In genomic region chr19:59114152-59114551, GRCm38 (mm10) we compare ENCODE assay signal across 14 mouse cellular contexts. TPM values are rescaled to one million over a fixed set of nuclear protein-coding genes. Genes with fewer than 3 reads are reported as not detected.
DNase-seq lines count a peak whose midpoint lies in the region; ATAC-seq lines count a peak whose summit lies in the region.
"Had no signal": no experiment of that assay in that cellular context is flagged by ENCODE, and none has a peak within 500 bp of the region (broad histone marks: within the 10 kb centered on the region; RNA-seq: fewer than 3 reads in every experiment).

No protein-coding gene starts in this region.

- H3K9ac ChIP-seq in hindbrain, embryonic 13.5 days = no peak overlapping the region
- H3K9ac ChIP-seq in intestine, embryonic 16.5 days (ENCODE audit: low read depth, low read length) = no peak overlapping the region
- H3K9ac ChIP-seq in hindbrain, embryonic 16.5 days (ENCODE audit: low read depth, low read length) = no peak overlapping the region
- H3K9ac ChIP-seq: limb, embryonic 15.5 days had no signal

- 79% methylated on average over 4 of the region's 4 CpGs for WGBS in hindbrain, embryonic 10.5 days
- WGBS in hindbrain, embryonic 13.5 days = 85% methylated on average over 4 of the region's 4 CpGs
- WGBS in intestine, embryonic 16.5 days = 45% methylated on average over 4 of the region's 4 CpGs
- 79% methylated on average over 4 of the region's 4 CpGs for WGBS in hindbrain, embryonic 16.5 days

- no peak overlapping the region for H3K4me2 ChIP-seq in hindbrain, embryonic 13.5 days
- H3K4me2 ChIP-seq in intestine, embryonic 16.5 days (ENCODE audit: low read depth, low read length) = peak overlapping the region; percentile 50
- H3K4me2 ChIP-seq in hindbrain, embryonic 16.5 days (ENCODE audit: low read length) = no peak overlapping the region
- H3K4me2 ChIP-seq: limb, embryonic 15.5 days had no signal

- H3K27me3 ChIP-seq in hindbrain, embryonic 10.5 days (ENCODE audit: insufficient read depth, poor library complexity, severe bottlenecking) = no peaks in the 10 kb centered on the region
- H3K27me3 ChIP-seq in hindbrain, embryonic 13.5 days = 0 out of 2 replicates have a peak, but pooled peaks cover 3% of the 10 kb centered on the region
- no peaks in the 10 kb centered on the region for H3K27me3 ChIP-seq in intestine, embryonic 16.5 days (replicated peaks; ENCODE audit: control insufficient read depth, insufficient read depth, low read length)
- no peaks in the 10 kb centered on the region for H3K27me3 ChIP-seq in hindbrain, embryonic 16.5 days (replicated peaks; ENCODE audit: control insufficient read depth, insufficient read depth, low read length)
- H3K27me3 ChIP-seq: limb, embryonic 15.5 days had no signal

- H3K4me3 ChIP-seq in hindbrain, embryonic 10.5 days = no peak overlapping the region
- H3K4me3 ChIP-seq in hindbrain, embryonic 13.5 days = no peak overlapping the region
- peak overlapping the region; percentile 30; the same call in 1 of the 2 replicates for H3K4me3 ChIP-seq in intestine, embryonic 16.5 days (ENCODE audit: low read length)
- H3K4me3 ChIP-seq in hindbrain, embryonic 16.5 days (ENCODE audit: low read length) = no peak overlapping the region
- H3K4me3 ChIP-seq: limb, embryonic 15.5 days had no signal

- no peak overlapping the region for H3K27ac ChIP-seq in hindbrain, embryonic 10.5 days
- H3K27ac ChIP-seq in hindbrain, embryonic 13.5 days = no peak overlapping the region
- no peak overlapping the region for H3K27ac ChIP-seq in intestine, embryonic 16.5 days (ENCODE audit: low read length)
- H3K27ac ChIP-seq in hindbrain, embryonic 16.5 days (ENCODE audit: low read depth, low read length) = no peak overlapping the region
- H3K27ac ChIP-seq: limb, embryonic 15.5 days had no signal

- peak; percentile 1 for DNase-seq in hindbrain, embryonic 10.5 days (ENCODE audit: low spot score)
- DNase-seq in 3134 (ENCODE audit: extremely low read depth, insufficient read length, low spot score) (peak; percentile 8), MN1 (ENCODE audit: low spot score) (peak; percentile 21)
- DNase-seq in urinary bladder, postnatal 25 days (ENCODE audit: low spot score) = no peak
- no peak for DNase-seq in cerebellum, adult 9-11 months
- DNase-seq: cerebellum, postnatal 10 days; layer of hippocampus, adult 9-11 months had no signal

- no peaks in the 10 kb centered on the region for H3K9me3 ChIP-seq in hindbrain, embryonic 10.5 days
- no peaks in the 10 kb centered on the region for H3K9me3 ChIP-seq in hindbrain, embryonic 13.5 days
- no peaks in the 10 kb centered on the region for H3K9me3 ChIP-seq in intestine, embryonic 16.5 days (ENCODE audit: control insufficient read depth, low read length)
- no peaks in the 10 kb centered on the region for H3K9me3 ChIP-seq in hindbrain, embryonic 16.5 days (ENCODE audit: control insufficient read depth, low read length)
- H3K9me3 ChIP-seq: limb, embryonic 15.5 days had no signal

- H3K4me1 ChIP-seq in hindbrain, embryonic 10.5 days (replicated peaks) = peaks cover 8% of the 10 kb centered on the region; the same call in 1 of the 2 replicates
- no peaks in the 10 kb centered on the region for H3K4me1 ChIP-seq in hindbrain, embryonic 13.5 days (replicated peaks)
- no peaks in the 10 kb centered on the region for H3K4me1 ChIP-seq in intestine, embryonic 16.5 days (ENCODE audit: control insufficient read depth, insufficient read depth, low read length)
- H3K4me1 ChIP-seq in hindbrain, embryonic 16.5 days (ENCODE audit: control insufficient read depth, insufficient read depth, low read depth, low read length) = no peaks in the 10 kb centered on the region
- H3K4me1 ChIP-seq: limb, embryonic 15.5 days had no signal

- no peaks in the 10 kb centered on the region for H3K36me3 ChIP-seq in hindbrain, embryonic 10.5 days
- no peaks in the 10 kb centered on the region for H3K36me3 ChIP-seq in hindbrain, embryonic 13.5 days
- no peaks in the 10 kb centered on the region for H3K36me3 ChIP-seq in intestine, embryonic 16.5 days (ENCODE audit: control insufficient read depth, insufficient read depth, low read length)
- no peaks in the 10 kb centered on the region for H3K36me3 ChIP-seq in hindbrain, embryonic 16.5 days (ENCODE audit: control insufficient read depth, insufficient read depth, low read length)
- H3K36me3 ChIP-seq: limb, embryonic 15.5 days had no signal

- ATAC-seq in hindbrain, embryonic 13.5 days (ENCODE audit: low FRiP score) = no peak
- no peak for ATAC-seq in intestine, embryonic 16.5 days
- ATAC-seq in hindbrain, embryonic 16.5 days = no peak
- ATAC-seq: inflammation-experienced regulatory T-cells, adult 6 months; midbrain, embryonic 16.5 days had no signal

RNA-seq across cellular contexts. Expression of gene Shtn1, which starts 38.3 kb away (rescaled TPM):
- polyA plus RNA-seq in hindbrain, embryonic 10.5 days (2016; fragmentation: Nextera tagmentation; extraction: Ambion mirVana) = 1.3 and 1.8 TPM in 2 replicates
- polyA plus RNA-seq in hindbrain, embryonic 13.5 days (2015; fragmentation: Nextera tagmentation; extraction: Ambion mirVana) = 29.6 and 29.8 TPM in 2 replicates
- 15.1 and 15.4 TPM in 2 replicates for polyA plus RNA-seq in intestine, embryonic 16.5 days (2015; fragmentation: Nextera tagmentation; extraction: Ambion mirVana)
- 57.0 and 59.3 TPM in 2 replicates for polyA plus RNA-seq in hindbrain, embryonic 16.5 days (2015; fragmentation: Nextera tagmentation; extraction: Ambion mirVana)

RNA-seq across cellular contexts. Expression of gene Vax1, which starts 55.7 kb away (rescaled TPM):
- 0.25 TPM in 1 of 2 replicates, not detected in the other for polyA plus RNA-seq in hindbrain, embryonic 10.5 days (2016; fragmentation: Nextera tagmentation; extraction: Ambion mirVana)
- polyA plus RNA-seq in hindbrain, embryonic 13.5 days (2015; fragmentation: Nextera tagmentation; extraction: Ambion mirVana) = not detected in 2 replicates
- not detected in 2 replicates for polyA plus RNA-seq in intestine, embryonic 16.5 days (2015; fragmentation: Nextera tagmentation; extraction: Ambion mirVana)
- 0.31 TPM in 1 of 2 replicates, not detected in the other for polyA plus RNA-seq in hindbrain, embryonic 16.5 days (2015; fragmentation: Nextera tagmentation; extraction: Ambion mirVana)
- polyA plus RNA-seq: inflammation-experienced regulatory T-cells, adult 6 months; limb, embryonic 15.5 days; urinary bladder, adult 2 months had no signal

Comparison
In these comparisons a context has a peak if more than half of its experiments do, and no peak if none do; other contexts are left out.
1. DNase-seq: peak in hindbrain, embryonic 10.5 days (single experiment), 3134 (single experiment) and MN1 (single experiment); none in urinary bladder, postnatal 25 days (single experiment) and cerebellum, adult 9-11 months (single experiment).